Mouse (Mus musculus): ENCODE results near the gene Gm6588. TPM values are rescaled to one million over a fixed set of nuclear protein-coding genes. Genes with fewer than 3 reads are reported as not detected.

Gene Gm6588
- polyA plus RNA-seq, 1 experiment from 2014 or later = not detected

- Histone ChIP-seq H3K9me3 (ENCODE audit: low read depth, low read length) (no peaks in the 10 kb centered on the region), H3K27ac (ENCODE audit: low read depth) (no peak overlapping the region), H3K27me3 (ENCODE audit: insufficient read depth, low read length) (no peaks in the 10 kb centered on the region), H3K4me3 (ENCODE audit: low read depth, low read length) (no peak overlapping the region), H3K36me3 (ENCODE audit: insufficient read depth) (no peaks in the 10 kb centered on the region), H3K9ac (no peak overlapping the region), H3K4me1 (ENCODE audit: insufficient read depth) (no peaks in the 10 kb centered on the region), H3K4me2 (no peak overlapping the region)
- 50% methylated on average over 5 of the region's 5 CpGs for WGBS
- ATAC-seq (ENCODE audit: insufficient read depth) (no peak), DNase-seq (peak; percentile 7)
- TF ChIP-seq CTCF (IDR thresholded peaks at IDR 0.05; ENCODE audit: low read depth) = no peak
These were observed 37.2 kb downstream of the Gm6588 start for GRCm38 (mm10) chr5:112486415-112486814.

- Histone ChIP-seq H3K9ac (no peak overlapping the region), H3K9me3 (ENCODE audit: low read depth, low read length) (no peaks in the 10 kb centered on the region), H3K4me3 (ENCODE audit: low read depth, low read length) (no peak overlapping the region), H3K36me3 (ENCODE audit: insufficient read depth) (no peaks in the 10 kb centered on the region), H3K27me3 (ENCODE audit: insufficient read depth, low read length) (no peaks in the 10 kb centered on the region), H3K27ac (ENCODE audit: low read depth) (no peak overlapping the region), H3K4me2 (no peak overlapping the region), H3K4me1 (ENCODE audit: insufficient read depth) (no peaks in the 10 kb centered on the region)
- ATAC-seq (ENCODE audit: insufficient read depth) (no peak), DNase-seq (no peak)
- no peak for TF ChIP-seq CTCF (IDR thresholded peaks at IDR 0.05; ENCODE audit: low read depth)
- 93% methylated on average over 1 of the region's 1 CpGs for WGBS
These were observed 38.3 kb downstream of the Gm6588 start for GRCm38 (mm10) chr5:112487504-112487903.

- no peak overlapping the region for H3K4me2 ChIP-seq
- no peaks in the 10 kb centered on the region for H3K27me3 ChIP-seq (ENCODE audit: insufficient read depth, low read length)
- H3K4me3 ChIP-seq (ENCODE audit: low read depth, low read length) = no peak overlapping the region
- no peaks in the 10 kb centered on the region for H3K36me3 ChIP-seq (ENCODE audit: insufficient read depth)
- no peak for TF ChIP-seq CTCF (IDR thresholded peaks at IDR 0.05; ENCODE audit: low read depth)
- no peaks in the 10 kb centered on the region for H3K9me3 ChIP-seq (ENCODE audit: low read depth, low read length)
- no peak overlapping the region for H3K27ac ChIP-seq (ENCODE audit: low read depth)
- no peak for ATAC-seq (ENCODE audit: insufficient read depth)
- no peaks in the 10 kb centered on the region for H3K4me1 ChIP-seq (ENCODE audit: insufficient read depth)
- H3K9ac ChIP-seq = no peak overlapping the region
- DNase-seq = no peak
- WGBS = 67% methylated on average over 8 of the region's 8 CpGs
These were observed 39.0 kb downstream of the Gm6588 start for GRCm38 (mm10) chr5:112488101-112488776.

GRCm38 (mm10) chr5:112491489-112491888 lies 42.3 kb downstream of the Gm6588 start:
- ATAC-seq (ENCODE audit: insufficient read depth) = no peak
- Histone ChIP-seq H3K9me3 (ENCODE audit: low read depth, low read length) (no peaks in the 10 kb centered on the region), H3K4me2 (no peak overlapping the region), H3K4me3 (ENCODE audit: low read depth, low read length) (no peak overlapping the region), H3K36me3 (ENCODE audit: insufficient read depth) (no peaks in the 10 kb centered on the region), H3K27me3 (ENCODE audit: insufficient read depth, low read length) (no peaks in the 10 kb centered on the region), H3K4me1 (ENCODE audit: insufficient read depth) (no peaks in the 10 kb centered on the region; the same call in 1 of the 2 replicates), H3K9ac (no peak overlapping the region), H3K27ac (ENCODE audit: low read depth) (no peak overlapping the region)
- DNase-seq = peak; percentile 26
- TF ChIP-seq CTCF (IDR thresholded peaks at IDR 0.05; ENCODE audit: low read depth) = peak; percentile 40; the same call in 1 of the 2 replicates
- 64% methylated on average over 11 of the region's 11 CpGs for WGBS

GRCm38 (mm10) chr5:112493492-112493891 lies 44.3 kb downstream of the Gm6588 start:
- Histone ChIP-seq H3K9ac (no peak overlapping the region), H3K27ac (ENCODE audit: low read depth) (no peak overlapping the region), H3K27me3 (ENCODE audit: insufficient read depth, low read length) (no peaks in the 10 kb centered on the region), H3K4me2 (peak overlapping the region; percentile 32; the same call in 1 of the 2 replicates), H3K4me3 (ENCODE audit: low read depth, low read length) (no peak overlapping the region), H3K9me3 (ENCODE audit: low read depth, low read length) (no peaks in the 10 kb centered on the region), H3K36me3 (ENCODE audit: insufficient read depth) (no peaks in the 10 kb centered on the region), H3K4me1 (ENCODE audit: insufficient read depth) (no peaks in the 10 kb centered on the region; the same call in 1 of the 2 replicates)
- WGBS = 24% methylated on average over 11 of the region's 11 CpGs
- no peak for TF ChIP-seq CTCF (IDR thresholded peaks at IDR 0.05; ENCODE audit: low read depth)
- DNase-seq = peak; percentile 83
- ATAC-seq (ENCODE audit: insufficient read depth) = peak; percentile 63

GRCm38 (mm10) chr5:112496753-112497369 lies 47.6 kb downstream of the Gm6588 start:
- TF ChIP-seq CTCF (IDR thresholded peaks at IDR 0.05; ENCODE audit: low read depth) = no peak
- Histone ChIP-seq H3K27me3 (ENCODE audit: insufficient read depth, low read length) (no peaks in the 10 kb centered on the region), H3K36me3 (ENCODE audit: insufficient read depth) (no peaks in the 10 kb centered on the region), H3K4me3 (ENCODE audit: low read depth, low read length) (no peak overlapping the region), H3K9ac (no peak overlapping the region), H3K27ac (ENCODE audit: low read depth) (no peak overlapping the region), H3K4me1 (ENCODE audit: insufficient read depth) (no peaks in the 10 kb centered on the region; the same call in 1 of the 2 replicates), H3K4me2 (no peak overlapping the region), H3K9me3 (ENCODE audit: low read depth, low read length) (no peaks in the 10 kb centered on the region)
- WGBS = 64% methylated on average over 7 of the region's 7 CpGs
- DNase-seq = no peak
- no peak for ATAC-seq (ENCODE audit: insufficient read depth)
